Comparison of ENCODE assay signal across 15 mouse cellular contexts in the genomic region with DNA sequence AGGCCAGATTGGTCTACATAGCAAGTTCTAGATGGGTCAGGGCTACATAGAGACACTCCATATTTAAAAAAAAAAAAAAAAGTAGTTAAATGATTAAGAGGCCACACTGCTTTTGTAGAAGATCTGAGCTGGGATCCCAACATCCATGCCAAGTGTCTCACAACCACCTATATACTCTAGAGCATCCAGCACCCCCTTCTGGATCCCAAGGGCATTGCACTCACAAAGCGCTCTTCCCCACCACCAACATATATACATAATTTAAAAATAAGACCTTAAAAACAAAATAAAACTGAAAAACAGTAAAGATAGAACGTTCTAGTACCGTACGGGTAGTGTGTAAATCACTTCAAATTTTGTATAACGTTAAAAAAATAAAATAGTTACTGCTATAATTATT. TPM values are rescaled to one million over a fixed set of nuclear protein-coding genes. Genes with fewer than 3 reads are reported as not detected.
DNase-seq lines count a peak whose midpoint lies in the region; ATAC-seq and TF ChIP-seq lines count a peak whose summit lies in the region.
"Had no signal": no experiment of that assay in that cellular context is flagged by ENCODE, and none has a peak within 500 bp of the region (broad histone marks: within the 10 kb centered on the region; RNA-seq: fewer than 3 reads in every experiment).

No protein-coding gene starts in this region.

- ATAC-seq in liver, embryonic 11.5 days (replicated peaks; ENCODE audit: low FRiP score), result no peak

- H3K4me3 ChIP-seq in liver, embryonic 11.5 days (ENCODE audit: low read depth, low read length), result no peak overlapping the region
- no peak overlapping the region for H3K4me3 ChIP-seq in CH12.LX (replicated peaks in 1 of 3; ENCODE audit: low read depth in 2 of 3, low read length in 2 of 3, poor library complexity in 1 of 3)
- H3K4me3 ChIP-seq in hindbrain, embryonic 10.5 days, result no peak overlapping the region
- H3K4me3 ChIP-seq: heart, embryonic 13.5 days; hindbrain, embryonic 13.5 days; liver, embryonic 15.5 days had no signal

- no peaks in the 10 kb centered on the region for H3K4me1 ChIP-seq in liver, embryonic 11.5 days (replicated peaks; ENCODE audit: control insufficient read depth, insufficient read depth, low read length)
- H3K4me1 ChIP-seq in CH12.LX (ENCODE audit: control insufficient read depth in 1 of 2, insufficient read depth in 2 of 2), result peaks cover 0 to 5% of the 10 kb centered on the region in 2 experiments; a peak in 1 of 4 replicates
- no peaks in the 10 kb centered on the region for H3K4me1 ChIP-seq in hindbrain, embryonic 10.5 days (replicated peaks)
- H3K4me1 ChIP-seq: heart, embryonic 13.5 days; hindbrain, embryonic 13.5 days; liver, embryonic 15.5 days had no signal

- no peak overlapping the region for H3K4me2 ChIP-seq in liver, embryonic 11.5 days
- no peak overlapping the region for H3K4me2 ChIP-seq in CH12.LX (ENCODE audit: insufficient read depth, low read depth, poor library complexity, severe bottlenecking)
- H3K4me2 ChIP-seq: heart, embryonic 13.5 days; hindbrain, embryonic 13.5 days; liver, embryonic 15.5 days had no signal

- DNase-seq in liver (peak; percentile 14), 3T3-L1 (ENCODE audit: low read depth, low spot score) (peak; percentile 20), CH12.LX (ENCODE audit: extremely low read depth) (peak; percentile 7)
- DNase-seq in liver, embryonic 11.5 days (ENCODE audit: low spot score), result no peak
- DNase-seq in c-Kit-positive CD71-positive TER-119-positive erythroid progenitor cells, embryonic 14.5 days (ENCODE audit: low spot score), result peak; percentile 25
- no peak for DNase-seq in cerebellum, adult 9-10 months
- DNase-seq in hindbrain, embryonic 10.5 days (ENCODE audit: low spot score), result no peak
- DNase-seq in spleen, postnatal 14 days (ENCODE audit: low spot score in 2 of 2), result no peak
- DNase-seq: cerebellum, adult 18-20 months; gastrocnemius, postnatal 25 days; thymus, postnatal 25 days had no signal

- H3K27ac ChIP-seq in liver, embryonic 11.5 days (ENCODE audit: low read depth, low read length), result no peak overlapping the region
- no peak overlapping the region for H3K27ac ChIP-seq in CH12.LX (ENCODE audit: insufficient read depth, low read depth)
- H3K27ac ChIP-seq in hindbrain, embryonic 10.5 days, result no peak overlapping the region
- H3K27ac ChIP-seq: heart, embryonic 13.5 days; hindbrain, embryonic 13.5 days; liver, embryonic 15.5 days had no signal

- dilution Hi-C loops in CH12.LX (cut with MboI; ENCODE audit: extremely low pct_ligation_motif_present, extremely low pct_unique_long_range_greater_than_20kb, low sequenced_read_pairs), result no loop called here

- peak in 1 of 2 experiments; percentile 41; a peak in 2 of 4 replicates for TF ChIP-seq CTCF in CH12.LX (conservative IDR thresholded peaks at IDR 0.05 in 1 of 2, IDR thresholded peaks at IDR 0.05 in 1 of 2; ENCODE audit: low read depth in 2 of 2, low read length in 2 of 2)

- H3K27me3 ChIP-seq in liver, embryonic 11.5 days (replicated peaks; ENCODE audit: control insufficient read depth, insufficient read depth, low read length), result no peaks in the 10 kb centered on the region
- H3K27me3 ChIP-seq in CH12.LX (replicated peaks), result no peaks in the 10 kb centered on the region
- H3K27me3 ChIP-seq in hindbrain, embryonic 10.5 days (ENCODE audit: insufficient read depth, poor library complexity, severe bottlenecking), result no peaks in the 10 kb centered on the region
- H3K27me3 ChIP-seq: heart, embryonic 13.5 days; hindbrain, embryonic 13.5 days; liver, embryonic 15.5 days had no signal

- no peaks in the 10 kb centered on the region for H3K79me2 ChIP-seq in CH12.LX (replicated peaks; ENCODE audit: control insufficient read depth, extremely low read depth, insufficient read depth, poor library complexity, severe bottlenecking)

- no peak for TF ChIP-seq EP300 in CH12.LX (IDR thresholded peaks at IDR 0.05; ENCODE audit: low read length)

- no peak overlapping the region for H3K9ac ChIP-seq in liver, embryonic 11.5 days (ENCODE audit: low read depth, low read length)
- no peak overlapping the region for H3K9ac ChIP-seq in CH12.LX (ENCODE audit: insufficient read depth, low read depth)
- H3K9ac ChIP-seq: heart, embryonic 13.5 days; hindbrain, embryonic 13.5 days; liver, embryonic 15.5 days had no signal

- in situ Hi-C loops in CH12.LX (cut with MboI; ENCODE audit: low pct_ligation_motif_present, low pct_unique_long_range_greater_than_20kb, low sequenced_read_pairs), result no loop called here

- H3K36me3 ChIP-seq in liver, embryonic 11.5 days (ENCODE audit: control insufficient read depth, insufficient read depth, low read length), result no peaks in the 10 kb centered on the region
- no peaks in the 10 kb centered on the region for H3K36me3 ChIP-seq in CH12.LX (replicated peaks in 1 of 2; ENCODE audit: control insufficient read depth in 1 of 2, insufficient read depth in 1 of 2, low read length in 1 of 2)
- no peaks in the 10 kb centered on the region for H3K36me3 ChIP-seq in hindbrain, embryonic 10.5 days
- H3K36me3 ChIP-seq: G1E; heart, embryonic 13.5 days; hindbrain, embryonic 13.5 days; liver, embryonic 15.5 days had no signal

- no peaks in the 10 kb centered on the region for H3K9me3 ChIP-seq in liver, embryonic 11.5 days (ENCODE audit: control insufficient read depth, low read length)
- H3K9me3 ChIP-seq in CH12.LX (replicated peaks; ENCODE audit: low read length), result no peaks in the 10 kb centered on the region
- H3K9me3 ChIP-seq in hindbrain, embryonic 10.5 days, result no peaks in the 10 kb centered on the region
- H3K9me3 ChIP-seq: G1E; heart, embryonic 13.5 days; hindbrain, embryonic 13.5 days; liver, embryonic 15.5 days had no signal

- no peak for TF ChIP-seq POLR2A in CH12.LX (IDR thresholded peaks at IDR 0.05; ENCODE audit: low read depth, low read length)

- TF ChIP-seq RAD21 in CH12.LX (IDR thresholded peaks at IDR 0.05; ENCODE audit: low read depth, low read length), result peak; percentile 46

- WGBS in liver, embryonic 11.5 days, result 88% methylated on average over 5 of the region's 5 CpGs
- WGBS in hindbrain, embryonic 10.5 days, result 87% methylated on average over 5 of the region's 5 CpGs

TF ChIP-seq in CH12.LX, 34 proteins besides CTCF, POLR2A, EP300 and RAD21:
- TF ChIP-seq MEF2A (IDR thresholded peaks at IDR 0.05; ENCODE audit: borderline replicate concordance, low read depth, low read length), result no peak
- TF ChIP-seq SMC3 (IDR thresholded peaks at IDR 0.05; ENCODE audit: low read depth, low read length), result peak; percentile 24
- TF ChIP-seq ELF1 (IDR thresholded peaks at IDR 0.05; ENCODE audit: low read depth, low read length), result no peak

RNA-seq across cellular contexts. Expression of a gene that starts 15.6 kb away (rescaled TPM):
- polyA plus RNA-seq in liver, embryonic 11.5 days (2014; fragmentation: Nextera tagmentation; extraction: Ambion mirVana), result 41.3 and 41.4 TPM in 2 replicates
- total RNA-seq in CH12.LX (2012; rRNA removed), result 53.2 and 60.7 TPM in 2 replicates
- 40.8 and 46.0 TPM in 2 replicates for total RNA-seq in CH12.LX (2014; rRNA removed)
- polyA plus RNA-seq in CH12.LX (2012; ENCODE audit: insufficient read length, low read depth), result 100 and 113 TPM in 2 replicates
- polyA plus RNA-seq in hindbrain, embryonic 10.5 days (2016; fragmentation: Nextera tagmentation; extraction: Ambion mirVana), result 32.7 and 36.8 TPM in 2 replicates

RNA-seq across cellular contexts. Expression of a gene that starts 57.5 kb away (rescaled TPM):
- polyA plus RNA-seq in liver, embryonic 11.5 days (2014; fragmentation: Nextera tagmentation; extraction: Ambion mirVana), result 16.7 and 20.2 TPM in 2 replicates
- total RNA-seq in CH12.LX (2012; rRNA removed), result not detected in 2 replicates
- total RNA-seq in CH12.LX (2014; rRNA removed), result 0.11 TPM in 1 of 2 replicates, not detected in the other
- 0.11 TPM in 1 of 2 replicates, not detected in the other for polyA plus RNA-seq in CH12.LX (2012; ENCODE audit: insufficient read length, low read depth)
- 26.6 and 33.1 TPM in 2 replicates for polyA plus RNA-seq in hindbrain, embryonic 10.5 days (2016; fragmentation: Nextera tagmentation; extraction: Ambion mirVana)
- polyA plus RNA-seq: G1E had no signal

Comparison
In these comparisons a context has a peak if more than half of its experiments do, and no peak if none do; other contexts are left out.
1. DNase-seq: peak in liver (single experiment), 3T3-L1 (single experiment), CH12.LX (single experiment) and c-Kit-positive CD71-positive TER-119-positive erythroid progenitor cells, embryonic 14.5 days (single experiment); none in liver, embryonic 11.5 days (single experiment), cerebellum, adult 9-10 months (single experiment), hindbrain, embryonic 10.5 days (single experiment) and spleen, postnatal 14 days (0 of 2).
2. RNA of a gene that starts 57.5 kb away (polyA plus RNA-seq): 26.6 to 33.1 TPM in hindbrain, embryonic 10.5 days and 16.7 to 20.2 TPM in liver, embryonic 11.5 days; 0.11 TPM in CH12.LX; every median in the first group is over 10 times any median in the second.